Mouse (Mus musculus) neural tube, postnatal 0 days (tissue): ENCODE measurements around the gene Guf1. TPM values are rescaled to one million over a fixed set of nuclear protein-coding genes. Genes with fewer than 3 reads are reported as not detected.

ENCODE experiments used
- polyA plus RNA-seq: library from polyadenylated mRNA; unstranded; fragments of >200 nt; fragmentation: Nextera tagmentation; extraction: Ambion mirVana; gene quantifications from 2 replicates; pipeline ENCODE4 v1.2.1, GENCODE M21; 2015

The Guf1 gene
- polyA plus RNA-seq, result 47.7 and 50.6 TPM in 2 replicates

GRCm38 (mm10) chr5:69556628-69557403 is at the start of gene Guf1:
Guf1 (plus strand) TSS chr5:69556923.

DNA sequence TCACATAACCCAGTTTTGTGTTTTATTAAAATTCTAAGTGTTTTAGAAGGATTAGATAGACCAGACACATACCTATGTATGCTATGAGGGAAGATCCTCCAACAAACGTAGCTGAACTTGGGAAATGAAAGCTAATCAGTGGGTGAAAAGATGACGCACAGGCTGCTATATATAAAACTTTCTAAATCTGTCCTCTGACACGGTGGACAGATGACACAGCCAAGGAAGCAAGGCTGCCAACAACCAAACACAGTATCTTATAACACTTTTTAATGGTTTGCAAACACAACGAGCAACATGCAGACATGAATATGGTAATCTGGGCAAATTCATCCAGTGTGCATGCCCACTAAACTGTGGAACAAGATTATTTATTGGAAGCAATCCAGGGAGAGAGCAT is 14.2 kb upstream of the Guf1 start, which contains the start of gene Yipf7:
Yipf7 (minus strand) TSS at position 160 of the 400 bp plus-strand sequence.

GRCm38 (mm10) chr5:69591640-69592461 is 35.1 kb downstream of the Guf1 start, which contains the start of gene Gnpda2:
Gnpda2 (minus strand) TSS chr5:69592340.

Other genes starting within 250 kb of the Guf1 start
- 40.4 and 41.3 TPM in 2 replicates for gene Kctd8, start 215.2 kb upstream of the Guf1 start, polyA plus RNA-seq
- not detected in 2 replicates for gene Yipf7, start 14.3 kb upstream of the Guf1 start, polyA plus RNA-seq
- gene Gnpda2, start 35.4 kb downstream of the Guf1 start, polyA plus RNA-seq, result 45.8 and 49.9 TPM in 2 replicates